Mouse (Mus musculus) small intestine, adult 2 months (tissue): ENCODE data around the gene Ccdc157.

Experiments
- CTCF ChIP-seq: fragments of 200-500 bp; IDR thresholded peaks from 2 replicates; pipeline ENCODE4 v1.5.1; 2012; ENCODE audit warnings: low read depth, mild to moderate bottlenecking, control low read depth, inconsistent platforms, low read length, moderate library complexity, mixed read lengths; ENCODE audit not compliant: insufficient replicate concordance, insufficient read length; ENCODE audit errors: extremely low read depth
- POLR2A ChIP-seq: fragments of 200-500 bp; IDR thresholded peaks from 2 replicates; pipeline ENCODE4 v1.6.1; 2012; ENCODE audit warnings: low read depth, mild to moderate bottlenecking, control low read depth, inconsistent platforms, low read length, moderate library complexity

DNA sequence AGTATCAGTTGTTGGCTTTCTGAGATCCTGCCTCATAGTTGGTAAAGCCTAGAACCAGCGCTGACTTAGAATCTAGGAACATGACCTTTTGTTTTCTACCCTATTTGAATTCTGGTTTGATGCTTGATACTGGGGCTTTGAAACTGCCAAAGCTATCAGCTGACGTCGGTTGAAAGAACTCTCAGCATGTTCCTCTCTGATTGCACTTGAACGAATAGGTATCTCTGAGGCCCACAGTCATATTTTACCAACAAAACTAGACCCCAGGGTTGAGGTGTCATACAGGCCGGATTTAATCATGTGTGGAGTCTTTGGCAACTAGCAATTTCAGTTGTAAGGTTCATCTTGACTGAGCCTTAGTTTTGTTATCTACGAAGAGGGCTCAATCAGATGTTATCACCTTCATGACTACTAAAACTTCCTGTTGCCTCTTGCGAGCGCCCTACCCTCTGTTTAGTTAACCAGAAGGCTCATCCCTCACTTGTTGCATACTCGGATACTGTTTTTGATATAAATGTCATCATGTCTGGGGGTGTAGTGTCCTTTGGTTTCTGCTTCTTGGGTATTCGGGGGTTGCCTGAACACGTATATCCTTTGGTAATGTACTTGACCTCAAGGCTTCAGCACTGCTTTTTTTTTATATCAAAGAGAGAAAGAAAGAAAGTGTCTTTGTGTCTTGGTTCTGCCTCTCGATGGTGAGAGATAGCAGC, 43.1 kb upstream of the Ccdc157 start:
- TF ChIP-seq CTCF (no peak), POLR2A (no peak)
